Mouse (Mus musculus): ENCODE data around the gene Ddx3x.

GRCm38 (mm10) chrX:13275519-13276137, 5.1 kb upstream of the Ddx3x start:
- TF ChIP-seq CTCF (IDR thresholded peaks at IDR 0.05; ENCODE audit: low read depth, low read length), result no peak
- no peak for TF ChIP-seq POLR2AphosphoS5 (IDR thresholded peaks at IDR 0.05; ENCODE audit: insufficient replicate concordance, low read depth, low read length)
- TF ChIP-seq GATA1 (IDR thresholded peaks at IDR 0.05; ENCODE audit: borderline replicate concordance, low read length), result no peak
- TF ChIP-seq TAL1 (conservative IDR thresholded peaks at IDR 0.05; ENCODE audit: low read depth, low read length), result no peak
